Mouse (Mus musculus) testis, adult 2 months (tissue): ENCODE data around the gene Tubb5. TPM values are rescaled to one million over a fixed set of nuclear protein-coding genes. Genes with fewer than 3 reads are reported as not detected.
"Not testable (repeated sequence)": the region's sequence is repeated elsewhere in the genome, so short reads cannot be mapped to it uniquely, and the experiment has no call there.

Experiments used
- H3K27ac ChIP-seq: fragments of 200-500 bp; 2 replicates; pipeline ENCODE4 v1.5.1; 2012; ENCODE audit warnings: low read depth, low read length; ENCODE audit not compliant: control insufficient read depth, insufficient read depth
- H3K27me3 ChIP-seq: fragments of 200-500 bp; 2 replicates; pipeline ENCODE4 v1.6.1; 2012; ENCODE audit warnings: mild to moderate bottlenecking, low read length, moderate library complexity; ENCODE audit not compliant: control insufficient read depth, insufficient read depth
- H3K36me3 ChIP-seq: fragments of 200-500 bp; 2 replicates; pipeline ENCODE4 v1.6.1; 2012; ENCODE audit warnings: mild to moderate bottlenecking, low read length; ENCODE audit not compliant: control insufficient read depth, insufficient read depth
- H3K4me1 ChIP-seq: fragments of 200-500 bp; 2 replicates; pipeline ENCODE4 v1.6.1; 2012; ENCODE audit warnings: low read length; ENCODE audit not compliant: control insufficient read depth, insufficient read depth
- H3K4me3 ChIP-seq: fragments of 200-500 bp; 2 replicates; pipeline ENCODE4 v1.5.1; 2012; ENCODE audit warnings: low read depth, mild to moderate bottlenecking, low read length, moderate library complexity, mixed read lengths; ENCODE audit not compliant: control insufficient read depth
- CTCF ChIP-seq: fragments of 200-500 bp; IDR thresholded peaks from 2 replicates; pipeline ENCODE4 v1.5.1; 2012; ENCODE audit warnings: low read depth, mild to moderate bottlenecking, inconsistent platforms, low read length, moderate library complexity; ENCODE audit not compliant: control insufficient read depth, insufficient read depth, insufficient replicate concordance
- POLR2A ChIP-seq: fragments of 200-500 bp; IDR thresholded peaks from 2 replicates; pipeline ENCODE4 v1.6.1; 2012; ENCODE audit warnings: low read depth, mild to moderate bottlenecking, inconsistent platforms, low read length, moderate library complexity; ENCODE audit not compliant: control insufficient read depth
- polyA plus RNA-seq: library from polyadenylated mRNA; depleted of rRNA; stranded (reverse); fragments of >200 nt; gene quantifications from 2 replicates; pipeline ENCODE4 v1.2.3, GENCODE M21; 2012

The Tubb5 gene
- polyA plus RNA-seq, 1 experiment = 59.4 TPM

- H3K36me3 ChIP-seq = peaks cover 18% of the 10 kb centered on the region
- no peaks in the 10 kb centered on the region for H3K4me1 ChIP-seq
- no peaks in the 10 kb centered on the region for H3K27me3 ChIP-seq
- H3K4me3 ChIP-seq = no peak overlapping the region
- no peak for TF ChIP-seq POLR2A
- H3K27ac ChIP-seq = no peak overlapping the region
Measured at GRCm38 (mm10) chr17:35848112-35848511, 10.0 kb upstream of the Tubb5 start.

- Histone ChIP-seq H3K27ac (no peak overlapping the region), H3K36me3 (peaks cover 4% of the 10 kb centered on the region), H3K27me3 (no peaks in the 10 kb centered on the region), H3K4me1 (peaks cover 6% of the 10 kb centered on the region), H3K4me3 (no peak overlapping the region)
- TF ChIP-seq CTCF (no peak), POLR2A (no peak)
Measured at GRCm38 (mm10) chr17:35843514-35843913, 5.4 kb upstream of the Tubb5 start.

GRCm38 (mm10) chr17:35842006-35842405, 3.9 kb upstream of the Tubb5 start:
- H3K4me1 ChIP-seq = peaks cover 14% of the 10 kb centered on the region
- no peaks in the 10 kb centered on the region for H3K27me3 ChIP-seq
- peak overlapping the region; percentile 100 for H3K4me3 ChIP-seq
- H3K27ac ChIP-seq = peak overlapping the region; percentile 100
- TF ChIP-seq CTCF = no peak
- no peak for TF ChIP-seq POLR2A
- peaks cover 2% of the 10 kb centered on the region for H3K36me3 ChIP-seq

- Histone ChIP-seq H3K36me3 (peaks cover 2% of the 10 kb centered on the region), H3K27ac (peak within 1 kb of the TSS; percentile 100), H3K27me3 (no peaks in the 10 kb centered on the region), H3K4me1 (peaks cover 21% of the 10 kb centered on the region), H3K4me3 (peak within 1 kb of the TSS; percentile 100)
- TF ChIP-seq CTCF (no peak), POLR2A (peak; percentile 77)
Measured at GRCm38 (mm10) chr17:35841076-35841950, 3.2 kb upstream of the Tubb5 start, which contains the start of gene Mdc1. Mdc1 (plus strand) TSS chr17:35841515.

GRCm38 (mm10) chr17:35840561-35840960, 2.5 kb upstream of the Tubb5 start:
- H3K4me3 ChIP-seq = peak overlapping the region; percentile 100
- H3K4me1 ChIP-seq = peaks cover 21% of the 10 kb centered on the region
- TF ChIP-seq POLR2A (no peak), CTCF (no peak)
- no peaks in the 10 kb centered on the region; the same call in 1 of the 2 replicates for H3K36me3 ChIP-seq
- no peaks in the 10 kb centered on the region for H3K27me3 ChIP-seq
- H3K27ac ChIP-seq = no peak overlapping the region

GRCm38 (mm10) chr17:35839002-35839401, 896 bp upstream of the Tubb5 start:
- peak overlapping the region; percentile 36; the same call in 1 of the 2 replicates for H3K27ac ChIP-seq

GRCm38 (mm10) chr17:35838570-35838969, 464 bp upstream of the Tubb5 start:
- Histone ChIP-seq H3K36me3 (no peaks in the 10 kb centered on the region), H3K4me3 (no peak overlapping the region), H3K27ac (peak overlapping the region; percentile 28; the same call in 1 of the 2 replicates), H3K27me3 (no peaks in the 10 kb centered on the region), H3K4me1 (peaks cover 21% of the 10 kb centered on the region)
- TF ChIP-seq POLR2A = no peak
- TF ChIP-seq CTCF = no peak

More at GRCm38 (mm10) chr17:35839002-35839401, 896 bp upstream of the Tubb5 start:
- H3K4me1 ChIP-seq = peaks cover 21% of the 10 kb centered on the region
- H3K27me3 ChIP-seq, H3K36me3 ChIP-seq, H3K4me3 ChIP-seq: not testable (repeated sequence)
